Mouse (Mus musculus) heart, embryonic 13.5 days (tissue): ENCODE results near the gene Lcn5. TPM values are rescaled to one million over a fixed set of nuclear protein-coding genes. Genes with fewer than 3 reads are reported as not detected.
"Not testable (repeated sequence)": the region's sequence is repeated elsewhere in the genome, so short reads cannot be mapped to it uniquely, and the experiment has no call there.

Experiments used
- ATAC-seq: fragments of 200-750 bp; cut with Nextera tagmentation; 2 replicates; pipeline ENCODE4 v1.8.0; 2017; ENCODE audit warnings: moderate TSS enrichment; ENCODE audit not compliant: insufficient number of reproducible peaks, low FRiP score, low TSS enrichment; ENCODE audit errors: extremely low read depth
- H3K27ac ChIP-seq: fragments of 300-500 bp; sonication (generic); replicated peaks from 2 replicates; pipeline ENCODE4 v1.5.1; 2015; ENCODE audit warnings: moderate library complexity, mild to moderate bottlenecking, inconsistent platforms
- H3K27me3 ChIP-seq: fragments of 300-500 bp; sonication (generic); replicated peaks from 2 replicates; pipeline ENCODE4 v1.6.1; 2015; ENCODE audit warnings: mild to moderate bottlenecking, inconsistent platforms
- H3K36me3 ChIP-seq: fragments of 300-500 bp; sonication (generic); 2 replicates; pipeline ENCODE4 v1.6.1; 2015; ENCODE audit warnings: mild to moderate bottlenecking, inconsistent platforms
- H3K4me1 ChIP-seq: fragments of 300-500 bp; sonication (generic); 2 replicates; pipeline ENCODE4 v1.6.1; 2015; ENCODE audit warnings: inconsistent platforms
- H3K4me2 ChIP-seq: fragments of 300-500 bp; sonication (generic); 2 replicates; pipeline ENCODE4 v1.6.1; 2015; ENCODE audit warnings: inconsistent platforms, mild to moderate bottlenecking, moderate library complexity
- H3K4me3 ChIP-seq: fragments of 300-500 bp; sonication (generic); 2 replicates; pipeline ENCODE4 v1.5.1; 2015; ENCODE audit warnings: moderate library complexity, mild to moderate bottlenecking, inconsistent platforms
- H3K9ac ChIP-seq: fragments of 300-500 bp; sonication (generic); 2 replicates; pipeline ENCODE4 v1.6.1; 2015; ENCODE audit warnings: inconsistent platforms, mild to moderate bottlenecking, moderate library complexity
- H3K9me3 ChIP-seq: fragments of 300-500 bp; sonication (generic); 2 replicates; pipeline ENCODE4 v1.6.1; 2016; ENCODE audit warnings: inconsistent platforms
- WGBS: fragments of 180-500 bp; shearing (Covaris S2); methylation state at CpG from one replicate; pipeline ENCODE4 v1.1.7; 2015; ENCODE audit warnings: mixed read lengths; 5-methylcytosine and 5-hydroxymethylcytosine counted together
- polyA plus RNA-seq: library from polyadenylated mRNA; unstranded; fragments of >200 nt; fragmentation: Nextera tagmentation; extraction: Ambion mirVana; gene quantifications from 2 replicates; pipeline ENCODE4 v1.2.1, GENCODE M21; 2015

Gene Lcn5
- polyA plus RNA-seq, 1 experiment from 2014 or later, result not detected

- ATAC-seq, H3K4me2 ChIP-seq, H3K9ac ChIP-seq, H3K27ac ChIP-seq, H3K9me3 ChIP-seq, H3K4me1 ChIP-seq, H3K36me3 ChIP-seq, H3K4me3 ChIP-seq, H3K27me3 ChIP-seq: not testable (repeated sequence)
- 71% methylated on average over 2 of the region's 2 CpGs for WGBS
Observed at GRCm38 (mm10) chr2:25709791-25710190, 52.0 kb downstream of the Lcn5 start.

Other genes starting within 250 kb of the Lcn5 start
- gene Fut7, start 234.7 kb upstream of the Lcn5 start, polyA plus RNA-seq, result 0.07 TPM in 1 of 2 replicates, not detected in the other
- gene Abca2, start 229.2 kb upstream of the Lcn5 start, polyA plus RNA-seq, result 2.7 and 3.2 TPM in 2 replicates
- gene Clic3, start 201.1 kb upstream of the Lcn5 start, polyA plus RNA-seq, result 1.8 and 2.5 TPM in 2 replicates
- gene Paxx, start 196.9 kb upstream of the Lcn5 start, polyA plus RNA-seq, result 25.6 and 25.7 TPM in 2 replicates
- 19.8 and 20.7 TPM in 2 replicates for gene Ptgds, start 187.9 kb upstream of the Lcn5 start, polyA plus RNA-seq
- gene Lcn12, start 164.0 kb upstream of the Lcn5 start, polyA plus RNA-seq, result not detected in 2 replicates
- gene Fbxw5, start 157.2 kb upstream of the Lcn5 start, polyA plus RNA-seq, result 73.8 and 83.9 TPM in 2 replicates
- gene C8g, start 156.2 kb upstream of the Lcn5 start, polyA plus RNA-seq, result 3.1 and 3.5 TPM in 2 replicates
- 21.0 and 22.9 TPM in 2 replicates for gene Traf2, start 111.0 kb upstream of the Lcn5 start, polyA plus RNA-seq
- 277 and 302 TPM in 2 replicates for gene Edf1, start 100.1 kb upstream of the Lcn5 start, polyA plus RNA-seq
- 4.6 and 7.3 TPM in 2 replicates for gene Mamdc4, start 83.1 kb upstream of the Lcn5 start, polyA plus RNA-seq
- 177 and 199 TPM in 2 replicates for gene Phpt1, start 82.7 kb upstream of the Lcn5 start, polyA plus RNA-seq
- gene Ajm1, start 76.2 kb upstream of the Lcn5 start, polyA plus RNA-seq, result 0.14 and 0.27 TPM in 2 replicates
- gene Rabl6, start 49.4 kb upstream of the Lcn5 start, polyA plus RNA-seq, result 42.9 and 47.6 TPM in 2 replicates
- gene Ccdc183, start 40.3 kb upstream of the Lcn5 start, polyA plus RNA-seq, result 0.11 and 0.13 TPM in 2 replicates
- 20.3 and 20.4 TPM in 2 replicates for gene Tmem141, start 35.9 kb upstream of the Lcn5 start, polyA plus RNA-seq
- gene Fcna, start 29.9 kb upstream of the Lcn5 start, polyA plus RNA-seq, result 2.3 and 2.6 TPM in 2 replicates
- gene Lcn8, start 4.8 kb upstream of the Lcn5 start, polyA plus RNA-seq, result not detected in 2 replicates
- not detected in 2 replicates for gene Lcn6, start 18.8 kb downstream of the Lcn5 start, polyA plus RNA-seq
- gene Lcn10, start 24.8 kb downstream of the Lcn5 start, polyA plus RNA-seq, result not detected in 2 replicates
- gene Obp2a, start 42.1 kb downstream of the Lcn5 start, polyA plus RNA-seq, result not detected in 2 replicates
- gene Bmyc, start 48.8 kb downstream of the Lcn5 start, polyA plus RNA-seq, result 47.0 and 47.6 TPM in 2 replicates
- gene Obp2b, start 79.1 kb downstream of the Lcn5 start, polyA plus RNA-seq, result not detected in 2 replicates
- gene Lcn3, start 107.6 kb downstream of the Lcn5 start, polyA plus RNA-seq, result not detected in 2 replicates
- gene Lcn11, start 119.1 kb downstream of the Lcn5 start, polyA plus RNA-seq, result not detected in 2 replicates
- gene Gm13539, start 124.3 kb downstream of the Lcn5 start, polyA plus RNA-seq, result not detected in 2 replicates
- not detected in 2 replicates for gene Glt6d1, start 157.9 kb downstream of the Lcn5 start, polyA plus RNA-seq
- not detected in 2 replicates for gene Lcn9, start 165.2 kb downstream of the Lcn5 start, polyA plus RNA-seq
- gene Sohlh1, start 189.3 kb downstream of the Lcn5 start, polyA plus RNA-seq, result not detected in 2 replicates
- gene Kcnt1, start 205.8 kb downstream of the Lcn5 start, polyA plus RNA-seq, result 0.07 and 0.11 TPM in 2 replicates